Mouse (Mus musculus) forebrain, embryonic 16.5 days (tissue): Measurements from ENCODE around the gene Arhgef3. TPM values are rescaled to one million over a fixed set of nuclear protein-coding genes. Genes with fewer than 3 reads are reported as not detected.

Experiments
- ATAC-seq: fragments of 200-750 bp; cut with Nextera tagmentation; 2 replicates; pipeline ENCODE4 v1.8.0; 2017; ENCODE audit warnings: mild to moderate bottlenecking, moderate library complexity
- H3K27ac ChIP-seq: fragments of 300-500 bp; sonication (generic); 2 replicates; pipeline ENCODE4 v1.5.1; 2014; ENCODE audit warnings: low read length, control low read depth
- H3K27me3 ChIP-seq: fragments of 300-500 bp; sonication (generic); replicated peaks from 2 replicates; pipeline ENCODE4 v1.6.1; 2014; ENCODE audit warnings: low read length; ENCODE audit not compliant: control insufficient read depth, insufficient read depth
- H3K36me3 ChIP-seq: fragments of 300-500 bp; sonication (generic); 2 replicates; pipeline ENCODE4 v1.6.1; 2014; ENCODE audit not compliant: control insufficient read depth, insufficient read depth
- H3K4me1 ChIP-seq: fragments of 300-500 bp; sonication (generic); replicated peaks from 2 replicates; pipeline ENCODE4 v1.6.1; 2014; ENCODE audit warnings: low read length; ENCODE audit not compliant: control insufficient read depth, insufficient read depth
- H3K4me2 ChIP-seq: fragments of 300-500 bp; sonication (generic); 2 replicates; pipeline ENCODE4 v1.6.1; 2014; ENCODE audit warnings: mild to moderate bottlenecking, low read length, control low read depth
- H3K4me3 ChIP-seq: fragments of 300-500 bp; sonication (generic); replicated peaks from 2 replicates; pipeline ENCODE4 v1.5.1; 2014; ENCODE audit warnings: mild to moderate bottlenecking, low read length, control low read depth
- H3K9ac ChIP-seq: fragments of 300-500 bp; sonication (generic); replicated peaks from 2 replicates; pipeline ENCODE4 v1.6.1; 2014; ENCODE audit warnings: low read depth, low read length, control low read depth
- H3K9me3 ChIP-seq: fragments of 300-500 bp; sonication (generic); 2 replicates; pipeline ENCODE4 v1.6.1; 2016; ENCODE audit warnings: low read length; ENCODE audit not compliant: control insufficient read depth
- WGBS: fragments of 180-500 bp; shearing (Covaris S2); extraction: QIAGEN DNeasy Blood & Tissue Kit; methylation state at CpG from one replicate; pipeline ENCODE4 v1.1.7; 2014; 5-methylcytosine and 5-hydroxymethylcytosine counted together
- polyA plus RNA-seq: library from polyadenylated mRNA; unstranded; fragments of >200 nt; fragmentation: Nextera tagmentation; extraction: Ambion mirVana; gene quantifications from 2 replicates; pipeline ENCODE4 v1.2.1, GENCODE M21; 2015

Gene Arhgef3
- polyA plus RNA-seq, 1 experiment from 2014 or later, result 5.1 TPM

DNA sequence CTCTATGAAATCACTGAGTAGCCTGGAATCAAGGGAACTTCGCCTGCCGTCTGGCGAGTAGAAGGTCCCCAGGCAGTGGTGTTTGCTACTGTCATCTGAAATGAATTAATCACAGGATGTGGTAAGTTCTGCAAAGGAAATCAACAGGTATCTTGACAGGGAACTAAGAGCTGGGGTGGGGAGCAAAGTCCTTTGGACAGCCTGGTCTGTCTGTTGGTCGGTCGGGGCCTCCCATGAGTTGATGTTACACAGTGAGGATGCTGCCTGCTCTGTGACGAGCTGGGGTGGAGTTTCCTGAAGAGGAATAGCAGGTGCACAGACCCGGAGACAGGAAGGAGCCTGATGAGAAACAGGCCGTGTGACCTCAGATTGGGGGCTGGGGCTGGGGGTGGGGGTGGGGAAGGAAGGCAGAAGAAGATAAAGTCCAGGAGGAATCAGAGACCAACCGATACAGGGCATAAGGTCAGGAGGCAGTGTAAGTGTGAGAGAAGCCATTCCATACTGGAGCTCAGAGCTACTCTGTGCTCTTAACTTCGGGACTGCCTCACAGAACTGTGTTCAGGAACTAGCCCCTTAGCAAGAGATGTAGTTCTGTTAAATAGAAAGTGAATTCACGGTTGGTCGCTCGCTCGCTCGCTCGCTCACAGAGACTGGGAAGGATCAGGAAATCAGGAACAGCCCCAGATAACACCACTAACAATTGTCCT lies 114.9 kb downstream of the Arhgef3 start:
- H3K27me3 ChIP-seq, result no peaks in the 10 kb centered on the region
- ATAC-seq, result no peak
- no peaks in the 10 kb centered on the region for H3K36me3 ChIP-seq
- H3K4me3 ChIP-seq, result no peak overlapping the region
- H3K9ac ChIP-seq, result no peak overlapping the region
- H3K4me2 ChIP-seq, result no peak overlapping the region
- no peaks in the 10 kb centered on the region for H3K9me3 ChIP-seq
- 0 out of 2 replicates have a peak, but pooled peaks cover 5% of the 10 kb centered on the region for H3K4me1 ChIP-seq
- no peak overlapping the region for H3K27ac ChIP-seq
- WGBS, result 64% methylated on average over 16 of the region's 16 CpGs

DNA sequence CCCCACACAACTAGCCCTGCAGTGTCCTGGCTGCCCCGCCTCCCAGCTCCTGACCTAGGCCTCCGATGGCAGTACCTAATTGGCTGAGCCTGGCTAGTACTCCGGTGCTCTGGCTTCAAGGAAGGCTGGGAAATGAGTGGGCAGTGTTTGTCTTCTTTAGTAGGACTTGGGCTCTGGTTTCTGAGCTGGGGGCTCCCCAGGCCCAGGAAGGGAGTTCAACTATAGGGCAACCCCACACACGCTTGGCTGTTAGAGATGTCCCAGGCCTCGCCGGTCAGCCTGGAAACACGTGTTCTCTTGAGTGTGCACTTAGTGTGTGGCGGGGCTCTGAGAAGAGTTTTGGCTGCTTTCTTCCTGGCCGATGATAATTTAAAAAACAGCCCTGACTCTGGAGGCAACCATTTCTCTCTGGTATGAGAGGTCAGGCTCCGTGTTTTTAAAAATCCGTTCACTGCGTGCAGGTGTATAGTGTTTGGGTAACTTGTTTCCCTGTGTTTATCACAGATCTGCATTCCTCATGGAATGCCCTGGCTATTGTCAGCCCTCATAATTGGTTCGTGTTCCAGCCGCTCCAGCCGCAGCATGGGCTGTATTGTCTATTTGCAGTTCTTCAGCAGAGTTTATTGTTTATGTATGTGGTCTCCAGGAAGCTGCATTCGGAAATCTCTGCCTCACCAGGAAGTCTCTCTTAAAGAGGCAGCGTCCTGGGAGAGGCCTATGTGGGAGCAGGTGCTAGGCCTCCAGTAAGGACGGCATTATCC lies 115.7 kb downstream of the Arhgef3 start:
- ATAC-seq, result no peak
- H3K27me3 ChIP-seq, result no peaks in the 10 kb centered on the region
- no peak overlapping the region for H3K4me3 ChIP-seq
- H3K36me3 ChIP-seq, result no peaks in the 10 kb centered on the region
- no peak overlapping the region for H3K4me2 ChIP-seq
- no peak overlapping the region for H3K27ac ChIP-seq
- WGBS, result 20% methylated on average over 18 of the region's 18 CpGs
- H3K9me3 ChIP-seq, result no peaks in the 10 kb centered on the region
- no peak overlapping the region for H3K9ac ChIP-seq
- H3K4me1 ChIP-seq, result 0 out of 2 replicates have a peak, but pooled peaks cover 5% of the 10 kb centered on the region

DNA sequence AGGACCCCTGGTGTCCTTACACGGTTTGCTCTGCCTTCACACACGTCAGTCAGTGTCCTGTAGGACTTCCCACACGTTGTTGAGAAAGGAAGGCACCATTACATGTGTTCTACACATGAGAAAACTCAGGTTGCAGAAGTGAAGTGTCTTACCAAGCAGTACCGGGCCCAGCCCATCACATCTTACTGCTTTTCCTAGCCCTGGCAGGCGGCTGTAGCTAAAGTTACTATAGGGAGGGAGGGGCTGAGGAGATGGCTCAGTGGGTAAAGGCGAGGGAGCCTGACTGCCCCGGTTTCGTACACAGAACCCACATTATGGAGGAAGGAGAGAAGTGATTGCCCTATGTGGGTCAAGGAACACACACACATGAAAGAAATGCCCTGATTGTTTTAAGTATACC lies 116.8 kb downstream of the Arhgef3 start:
- Histone ChIP-seq H3K9ac (no peak overlapping the region), H3K9me3 (no peaks in the 10 kb centered on the region), H3K27me3 (no peaks in the 10 kb centered on the region), H3K4me2 (no peak overlapping the region), H3K36me3 (no peaks in the 10 kb centered on the region), H3K4me3 (no peak overlapping the region), H3K4me1 (0 out of 2 replicates have a peak, but pooled peaks cover 5% of the 10 kb centered on the region), H3K27ac (no peak overlapping the region)
- no peak for ATAC-seq
- 87% methylated on average over 8 of the region's 8 CpGs for WGBS

DNA sequence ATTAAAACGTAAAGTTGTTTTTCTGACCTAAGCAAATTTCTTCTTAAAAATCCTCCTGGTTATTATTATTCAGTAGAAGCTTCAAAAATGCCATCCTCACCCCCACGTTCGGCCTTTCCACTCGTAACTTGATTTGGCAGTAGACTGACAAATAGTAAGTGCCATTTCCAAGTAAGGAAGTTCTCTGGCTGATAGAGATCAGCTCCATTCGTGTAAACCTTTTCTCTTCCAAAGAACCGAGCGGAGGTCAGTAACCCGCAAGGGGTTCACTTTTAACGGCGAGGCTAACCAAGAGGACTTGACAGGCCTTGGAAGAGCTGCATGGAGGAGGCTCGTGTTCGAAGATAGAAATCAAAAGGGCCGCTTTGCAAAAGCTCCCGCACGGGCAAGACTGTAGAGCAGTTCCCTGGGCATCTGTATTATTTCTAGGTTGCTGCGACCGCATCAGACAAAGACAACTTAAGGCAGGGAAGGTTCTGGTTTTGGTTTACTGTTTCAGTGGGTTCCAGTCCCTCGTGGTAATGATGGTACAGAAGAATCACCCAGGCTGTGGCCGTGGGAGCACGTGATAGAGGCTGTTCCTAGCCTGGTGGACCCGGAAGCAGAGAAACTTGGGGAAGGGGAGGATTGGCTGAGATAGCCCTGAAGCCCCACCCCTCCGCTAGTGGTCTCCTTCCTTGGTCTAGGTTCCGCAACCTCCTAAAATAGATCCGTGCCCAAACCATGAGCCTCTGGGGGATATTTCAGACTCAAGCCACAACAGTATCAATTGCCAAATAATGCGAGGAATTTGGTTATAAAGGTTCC lies 117.5 kb downstream of the Arhgef3 start:
- Histone ChIP-seq H3K27me3 (no peaks in the 10 kb centered on the region), H3K4me3 (no peak overlapping the region), H3K4me2 (no peak overlapping the region), H3K4me1 (0 out of 2 replicates have a peak, but pooled peaks cover 5% of the 10 kb centered on the region), H3K9me3 (no peaks in the 10 kb centered on the region), H3K36me3 (no peaks in the 10 kb centered on the region), H3K9ac (no peak overlapping the region), H3K27ac (no peak overlapping the region)
- WGBS, result 92% methylated on average over 25 of the region's 25 CpGs
- no peak for ATAC-seq

DNA sequence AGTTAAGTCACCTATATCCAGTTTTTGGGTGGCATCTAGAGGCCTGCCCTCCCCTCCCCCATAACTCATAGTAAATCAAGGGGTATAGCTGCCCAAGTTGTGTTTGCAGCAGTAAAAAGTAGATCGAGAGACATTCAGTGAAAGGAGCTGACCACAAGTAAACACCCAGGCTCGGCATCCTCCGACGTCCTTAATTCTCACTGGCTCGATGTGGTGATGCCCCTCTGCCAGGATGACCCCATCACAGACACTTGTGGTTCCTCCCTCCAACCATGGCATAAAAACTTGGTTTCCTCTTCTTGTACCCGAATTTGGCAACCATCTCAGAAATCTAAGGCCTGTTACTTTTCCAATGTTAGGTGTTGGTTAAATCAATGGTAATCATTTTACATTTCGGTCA lies 118.4 kb downstream of the Arhgef3 start:
- Histone ChIP-seq H3K9me3 (no peaks in the 10 kb centered on the region), H3K9ac (no peak overlapping the region), H3K27ac (no peak overlapping the region), H3K36me3 (no peaks in the 10 kb centered on the region), H3K27me3 (no peaks in the 10 kb centered on the region), H3K4me3 (no peak overlapping the region), H3K4me2 (no peak overlapping the region), H3K4me1 (0 out of 2 replicates have a peak, but pooled peaks cover 5% of the 10 kb centered on the region)
- 95% methylated on average over 7 of the region's 7 CpGs for WGBS
- no peak for ATAC-seq

DNA sequence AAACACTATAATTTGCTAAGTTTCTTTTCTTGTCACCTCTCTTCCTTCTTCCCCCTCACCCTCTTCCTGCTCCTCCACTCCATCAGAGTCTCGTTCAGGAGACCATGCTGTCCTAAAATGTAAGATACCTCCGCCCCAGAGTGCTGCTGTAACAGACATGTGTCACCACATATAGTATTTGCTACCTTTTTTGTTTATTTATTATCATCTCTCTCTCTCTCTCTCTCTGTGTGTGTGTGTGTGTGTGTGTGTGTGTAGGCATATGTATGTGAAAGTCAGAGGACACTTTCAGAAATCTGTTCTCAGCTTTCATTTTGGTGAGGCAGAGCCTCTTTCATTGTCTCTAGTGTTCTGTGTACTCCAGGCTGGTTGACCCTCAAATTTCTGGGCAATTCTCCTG lies 119.0 kb downstream of the Arhgef3 start:
- H3K36me3 ChIP-seq, result no peaks in the 10 kb centered on the region
- H3K4me3 ChIP-seq, result no peak overlapping the region
- H3K27me3 ChIP-seq, result no peaks in the 10 kb centered on the region
- no peak overlapping the region for H3K27ac ChIP-seq
- 0 out of 2 replicates have a peak, but pooled peaks cover 5% of the 10 kb centered on the region for H3K4me1 ChIP-seq
- WGBS, result 86% methylated on average over 2 of the region's 2 CpGs
- ATAC-seq, result no peak
- no peak overlapping the region for H3K9ac ChIP-seq
- H3K9me3 ChIP-seq, result no peaks in the 10 kb centered on the region
- no peak overlapping the region for H3K4me2 ChIP-seq

DNA sequence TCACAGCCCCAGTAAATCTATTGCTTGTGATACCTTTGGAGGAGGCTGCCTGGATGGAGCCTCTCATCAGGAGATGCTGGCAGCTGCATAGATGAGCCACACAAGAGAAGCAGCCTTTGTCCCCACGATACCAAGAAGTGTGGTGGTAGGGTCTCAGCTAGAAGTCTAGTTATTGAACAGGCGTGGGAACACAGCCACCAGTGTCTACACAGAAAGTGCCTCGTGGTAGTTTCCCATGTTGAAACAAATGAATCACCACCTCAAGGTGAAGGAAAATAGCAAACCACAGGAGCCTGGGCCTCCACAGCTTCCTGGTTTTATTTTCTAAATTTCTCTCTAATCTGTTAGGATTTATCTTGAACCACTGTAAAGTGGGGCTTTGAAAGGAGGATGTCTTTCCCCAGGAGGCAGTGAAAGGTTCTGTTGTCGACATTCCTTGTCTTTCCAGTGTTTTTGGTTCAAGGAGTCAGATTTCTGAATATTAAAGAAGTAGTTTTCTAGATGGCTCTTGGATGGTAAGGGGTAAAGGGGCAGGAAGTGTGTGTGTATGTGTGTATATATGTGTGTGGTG lies 119.7 kb downstream of the Arhgef3 start:
- WGBS, result 72% methylated on average over 4 of the region's 4 CpGs
- no peak overlapping the region for H3K4me3 ChIP-seq
- H3K27me3 ChIP-seq, result no peaks in the 10 kb centered on the region
- no peaks in the 10 kb centered on the region for H3K36me3 ChIP-seq
- no peak overlapping the region for H3K27ac ChIP-seq
- no peak overlapping the region for H3K4me2 ChIP-seq
- ATAC-seq, result no peak
- H3K9me3 ChIP-seq, result no peaks in the 10 kb centered on the region
- H3K9ac ChIP-seq, result no peak overlapping the region
- 0 out of 2 replicates have a peak, but pooled peaks cover 5% of the 10 kb centered on the region for H3K4me1 ChIP-seq

DNA sequence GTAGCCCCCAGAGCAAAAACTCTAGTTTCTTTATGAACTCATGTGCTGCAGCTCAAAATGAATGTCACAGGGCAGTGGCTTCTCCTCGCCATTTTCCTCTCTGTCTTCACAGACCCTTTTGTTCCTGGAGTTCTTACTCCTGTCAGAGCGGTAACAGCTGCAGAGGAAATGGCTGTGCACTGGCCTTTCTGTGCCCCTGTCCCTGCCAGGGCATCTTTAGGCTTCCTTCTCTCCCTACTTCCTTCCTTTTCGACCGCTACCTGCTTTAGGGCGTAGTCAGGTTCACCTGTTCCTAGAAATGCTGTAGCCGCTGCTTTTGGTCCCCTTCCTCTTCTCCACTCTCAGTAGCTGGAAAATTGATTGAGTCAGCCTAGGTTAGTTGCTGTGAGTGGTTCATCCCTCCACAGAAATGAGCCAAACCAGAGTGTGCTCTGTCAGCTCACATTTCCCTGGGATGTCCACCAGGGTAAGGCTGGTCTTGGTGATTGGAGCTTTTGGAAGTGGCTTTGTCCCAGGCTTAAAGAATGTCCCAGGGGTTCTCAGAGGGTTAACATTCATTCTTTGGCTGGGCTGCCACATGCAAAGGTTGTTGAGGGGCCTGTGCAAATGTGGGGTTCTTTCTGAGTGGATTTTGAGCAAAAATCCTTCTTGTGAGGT lies 121.3 kb downstream of the Arhgef3 start:
- Histone ChIP-seq H3K4me1 (no peaks in the 10 kb centered on the region), H3K4me2 (no peak overlapping the region), H3K9me3 (no peaks in the 10 kb centered on the region), H3K27me3 (no peaks in the 10 kb centered on the region), H3K36me3 (no peaks in the 10 kb centered on the region), H3K9ac (no peak overlapping the region), H3K4me3 (no peak overlapping the region), H3K27ac (no peak overlapping the region)
- WGBS, result 80% methylated on average over 6 of the region's 6 CpGs
- no peak for ATAC-seq
